Mouse (Mus musculus) frontal cortex, postnatal 10 days (tissue): ENCODE measurements around the gene Bri3.

Experiments used
- DNase-seq, 2 experiments: peaks; one replicate each; pipeline ENCODE4 v3.0.0; 2022; ENCODE audit warnings: low spot score in 2 of 2, mixed read lengths in 1 of 2

Gene Bri3

DNA sequence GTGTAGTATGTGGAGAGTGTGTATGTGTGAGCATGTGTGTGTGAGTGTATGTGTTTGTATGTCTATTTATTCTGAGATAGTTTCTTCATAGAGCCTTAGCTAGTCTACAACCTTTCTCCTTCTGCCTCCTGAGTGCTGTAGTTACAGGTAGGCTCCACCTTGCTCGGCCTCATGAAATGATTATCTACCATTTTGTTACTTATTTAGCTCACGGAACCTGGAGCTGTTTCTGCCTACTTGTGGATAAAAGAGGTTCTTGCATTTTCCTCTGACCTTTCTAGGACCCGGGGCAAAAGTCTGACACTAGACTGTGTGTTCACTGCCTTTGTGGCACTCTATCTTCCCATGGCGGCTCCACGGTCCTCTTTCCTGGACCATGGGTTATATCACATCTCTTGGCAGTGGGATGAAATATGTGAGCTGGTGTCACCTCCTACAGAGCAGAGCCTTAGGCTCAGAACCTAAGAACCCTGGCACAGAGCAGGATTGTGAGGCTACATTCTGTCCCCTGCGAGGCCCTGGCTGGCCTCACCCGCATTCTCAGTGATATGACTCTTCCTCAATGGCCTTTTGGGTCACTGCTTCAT, at the start of gene Bri3:
Gene Bri3 (plus strand): TSS at position 537 of the 587 bp plus-strand sequence.
- DNase-seq: no peak

DNA sequence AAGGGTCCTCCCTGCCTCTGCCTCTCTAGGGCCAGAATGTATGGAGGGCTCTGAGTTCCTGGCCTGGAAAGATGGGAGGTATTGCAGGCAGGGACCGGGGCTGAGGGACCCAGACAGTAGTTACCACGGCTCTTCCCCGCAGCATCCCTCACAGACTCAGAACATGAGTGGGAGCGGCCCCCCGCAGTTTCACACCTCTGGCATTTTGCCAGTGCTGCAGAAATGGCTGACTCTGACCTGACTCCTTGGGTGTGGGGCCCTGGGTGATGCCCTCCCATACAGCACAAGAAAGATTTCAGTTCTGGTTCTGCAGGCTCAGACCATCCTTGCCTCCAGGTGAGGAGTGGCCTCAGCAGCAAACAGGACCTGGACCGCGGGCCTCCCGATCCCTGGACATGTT, 48.7 kb upstream of the Bri3 start:
- no peak for DNase-seq

DNA sequence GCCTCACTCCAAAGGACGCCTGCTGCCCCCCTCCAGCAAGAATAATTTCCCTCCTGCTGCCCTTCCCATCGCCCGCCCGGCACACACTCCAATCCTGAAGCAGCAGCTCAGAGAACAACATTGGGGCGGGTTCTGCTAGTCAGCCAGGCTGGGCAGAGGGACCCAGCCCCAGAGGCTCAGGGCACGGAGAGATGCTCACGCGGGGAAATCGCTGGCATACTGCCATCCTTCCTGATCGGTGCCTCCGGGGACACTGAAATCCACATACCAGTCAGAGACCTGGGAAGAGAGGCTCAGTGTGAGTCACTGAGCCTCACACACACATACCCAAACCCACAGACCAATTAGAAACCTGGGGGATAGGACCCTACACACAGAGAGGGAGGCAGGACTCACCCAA, 43.6 kb upstream of the Bri3 start:
- no peak for DNase-seq

DNA sequence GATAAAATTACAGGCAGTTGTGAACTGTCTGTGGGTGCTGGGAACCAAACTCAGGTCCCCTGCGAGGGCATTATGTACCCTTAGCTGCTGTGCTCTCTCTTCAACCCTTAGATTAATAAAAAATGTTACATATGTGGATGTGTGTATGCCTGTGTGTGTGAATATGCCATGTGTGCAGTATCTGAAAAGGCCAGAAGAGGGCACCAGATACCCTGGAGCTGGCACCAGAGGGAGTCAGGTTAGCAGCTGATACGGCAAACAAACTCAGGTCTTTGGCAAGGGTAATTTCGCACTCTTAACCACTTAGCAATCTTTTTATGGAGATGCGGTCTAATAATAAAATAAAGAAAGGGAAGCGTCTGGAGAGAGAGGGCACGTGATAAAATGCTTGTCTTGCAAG, 41.8 kb upstream of the Bri3 start:
- no peak for DNase-seq

DNA sequence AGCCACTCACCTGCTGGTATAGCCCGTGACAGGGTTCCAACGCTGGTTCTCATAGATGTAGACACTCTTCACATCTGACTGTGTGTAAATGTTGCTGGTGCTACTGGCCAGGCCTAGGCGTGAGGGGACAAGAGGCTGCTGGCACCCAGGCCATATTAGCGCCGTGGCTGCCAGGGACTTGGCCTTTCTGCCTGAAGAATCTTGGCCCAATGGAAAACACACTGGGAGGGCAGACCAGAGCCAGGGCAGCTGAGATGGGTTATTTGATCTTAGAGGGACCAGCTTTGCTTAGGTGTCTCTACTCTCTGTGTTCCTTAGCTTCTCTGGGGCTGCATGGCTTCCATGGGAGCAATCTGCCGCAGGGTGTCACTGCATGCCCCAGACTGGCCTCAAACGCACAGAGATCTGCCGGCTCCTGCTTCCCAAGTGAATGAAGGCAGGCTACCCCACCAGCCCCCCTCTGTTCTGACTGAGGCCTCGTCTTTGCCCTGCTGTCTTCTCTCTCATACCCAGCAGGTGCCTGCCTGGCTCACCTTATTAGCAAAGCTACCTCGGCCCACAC, 40.8 kb upstream of the Bri3 start:
- DNase-seq: no peak

DNA sequence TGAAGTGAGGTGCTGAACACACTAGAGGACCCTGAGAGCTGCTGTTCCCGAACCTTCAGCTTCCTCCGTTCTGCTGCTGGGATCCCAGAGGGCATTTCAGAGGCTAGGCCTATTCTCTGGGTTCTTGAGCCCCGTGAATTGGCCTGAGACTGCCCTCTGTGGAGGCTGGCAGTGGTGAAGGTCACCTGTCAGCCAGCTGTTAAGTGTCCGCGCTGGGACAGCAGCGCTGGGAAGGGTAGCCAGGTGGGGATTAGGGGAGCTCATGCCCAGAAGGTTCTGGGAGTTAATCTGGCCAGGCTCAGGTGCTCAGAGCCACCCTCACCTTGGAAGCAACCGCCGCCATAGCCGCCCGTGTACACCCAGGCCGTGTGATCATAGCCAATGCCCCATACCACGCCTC, 39.9 kb upstream of the Bri3 start:
- no peak for DNase-seq

DNA sequence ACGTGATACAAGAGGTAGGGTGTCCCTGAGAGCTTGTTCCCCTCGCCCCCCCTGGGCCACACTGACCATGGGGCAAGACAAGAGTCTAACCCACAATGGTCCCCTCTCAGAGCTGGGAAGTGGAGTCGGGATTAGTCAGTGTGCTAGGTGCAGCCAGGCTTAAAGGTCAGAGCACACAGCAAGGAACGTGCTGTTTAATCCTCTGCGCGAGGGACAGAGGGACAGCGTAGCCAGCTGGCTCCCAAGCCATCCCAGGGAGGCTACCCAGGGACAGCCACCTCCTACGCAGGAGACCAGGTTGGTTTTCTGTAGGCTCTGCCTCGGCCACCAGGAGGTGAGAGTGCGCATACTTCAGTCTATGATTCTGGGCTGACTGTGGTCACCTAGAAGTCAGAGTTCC, 39.3 kb upstream of the Bri3 start:
- DNase-seq: no peak

DNA sequence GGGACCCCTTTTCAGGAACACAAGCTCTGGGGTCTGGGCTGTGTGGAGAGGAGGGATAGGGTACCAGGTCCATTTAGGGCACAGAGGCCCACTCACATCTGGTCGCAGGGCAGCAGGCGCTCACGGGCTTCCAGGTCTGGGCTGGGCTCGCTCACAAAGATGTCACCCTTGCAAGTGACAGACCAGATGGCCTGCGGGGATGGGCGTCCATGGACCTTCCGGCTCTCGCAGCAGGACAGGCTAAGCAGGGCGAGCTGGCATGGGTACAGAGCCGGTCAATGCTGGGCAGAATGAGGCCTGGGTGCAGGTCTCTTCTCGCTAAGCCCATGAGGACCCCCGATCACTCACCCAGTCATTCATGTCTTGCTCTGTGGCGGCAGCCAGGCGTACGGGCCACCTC, 38.2 kb upstream of the Bri3 start:
- DNase-seq: no peak

DNA sequence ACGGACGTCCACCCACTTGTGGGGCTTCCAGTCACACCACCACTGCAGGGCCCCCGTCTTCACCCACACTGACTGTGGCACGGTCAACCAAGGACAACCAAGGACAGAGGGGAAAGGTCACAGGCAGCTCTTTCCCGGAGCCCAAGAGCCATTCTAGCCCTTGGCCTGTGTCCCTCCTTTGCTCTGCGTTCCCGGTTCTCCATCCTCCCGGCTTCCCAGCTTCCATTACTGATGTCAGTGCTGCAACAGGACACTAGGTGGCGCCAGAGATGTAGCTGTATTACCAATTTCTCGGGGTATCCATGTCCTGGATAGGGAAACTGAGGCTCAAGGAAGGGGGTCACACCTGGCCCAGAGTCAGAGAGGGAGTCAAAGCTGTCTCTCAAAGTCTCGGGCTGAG, 36.8 kb upstream of the Bri3 start:
- no peak for DNase-seq

DNA sequence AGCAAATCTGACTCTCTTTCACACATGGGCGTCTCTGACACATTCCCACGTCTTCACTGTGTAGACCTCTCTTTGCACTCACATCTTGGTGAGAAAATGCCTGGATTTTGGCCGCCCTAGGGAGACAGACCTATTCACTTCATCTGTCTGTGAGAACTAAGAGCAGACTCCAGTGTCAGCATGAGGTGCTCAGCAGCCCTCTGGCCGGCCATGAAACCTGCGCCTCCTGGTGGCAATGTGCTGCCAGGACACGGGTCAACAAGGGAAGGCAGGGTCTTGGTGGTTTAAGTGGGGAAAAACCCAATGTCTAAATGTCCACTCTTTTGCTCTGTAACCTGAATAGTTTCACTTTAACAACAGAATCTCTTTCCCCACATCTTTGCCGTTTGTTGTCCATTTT, 29.8 kb upstream of the Bri3 start:
- no peak for DNase-seq

DNA sequence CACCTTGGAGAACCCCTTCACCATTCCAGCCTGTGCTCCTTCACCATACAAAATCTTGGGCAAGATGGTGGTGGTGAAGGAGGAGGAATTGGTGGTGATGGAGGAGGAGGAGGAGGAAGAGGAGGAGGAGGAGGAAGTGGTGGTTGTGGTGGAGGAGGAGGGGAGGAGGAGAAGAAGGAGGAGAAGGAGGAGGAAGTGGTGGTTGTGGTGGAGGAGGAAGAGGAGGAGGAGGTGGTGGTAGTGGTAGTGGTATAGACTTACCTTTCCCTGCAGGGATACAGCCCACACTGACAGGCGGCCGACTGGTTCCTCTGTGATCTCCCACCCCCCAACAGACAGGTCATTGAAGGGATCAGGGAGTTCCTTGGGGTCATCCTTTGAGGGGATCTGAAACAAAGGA, 28.2 kb upstream of the Bri3 start:
- no peak for DNase-seq

DNA sequence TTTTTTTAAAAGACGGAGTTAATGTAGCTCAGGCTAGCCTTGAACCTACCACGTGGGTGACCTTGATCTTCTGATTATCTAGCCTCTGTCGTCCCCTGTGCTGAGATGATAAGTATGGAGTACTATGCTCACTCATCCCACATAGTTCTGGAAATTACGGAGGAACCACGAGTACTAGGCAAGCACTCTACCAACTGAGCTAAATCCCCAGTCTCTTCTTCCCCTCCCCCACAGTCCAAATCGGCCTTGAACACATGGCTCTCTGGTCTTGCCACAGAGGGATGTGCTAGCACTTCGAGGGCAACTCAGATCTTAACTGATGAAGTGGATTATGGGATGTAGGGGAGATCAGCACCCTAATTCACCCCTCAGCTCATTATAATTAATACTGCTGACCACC, 26.2 kb upstream of the Bri3 start:
- DNase-seq: no peak

DNA sequence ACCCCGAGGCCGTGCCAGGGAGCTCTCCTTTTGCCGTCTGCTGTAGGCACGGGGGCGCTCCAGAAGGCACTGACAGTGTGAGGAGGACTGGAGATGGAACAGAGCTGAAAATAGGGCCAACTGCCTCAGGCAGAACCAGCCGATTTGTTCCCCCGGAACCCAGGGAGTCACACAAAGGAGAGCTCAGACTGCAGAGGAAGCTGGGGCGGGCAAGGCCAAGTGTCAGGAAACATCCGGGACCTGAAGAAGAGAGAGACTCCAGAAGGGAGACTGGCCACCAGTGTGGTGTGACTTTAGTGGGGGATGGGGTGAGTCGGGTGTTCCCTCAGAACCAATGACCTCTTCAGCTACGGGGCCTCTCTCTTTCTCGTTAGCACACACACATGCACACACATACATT, 24.9 kb upstream of the Bri3 start:
- DNase-seq: no peak

DNA sequence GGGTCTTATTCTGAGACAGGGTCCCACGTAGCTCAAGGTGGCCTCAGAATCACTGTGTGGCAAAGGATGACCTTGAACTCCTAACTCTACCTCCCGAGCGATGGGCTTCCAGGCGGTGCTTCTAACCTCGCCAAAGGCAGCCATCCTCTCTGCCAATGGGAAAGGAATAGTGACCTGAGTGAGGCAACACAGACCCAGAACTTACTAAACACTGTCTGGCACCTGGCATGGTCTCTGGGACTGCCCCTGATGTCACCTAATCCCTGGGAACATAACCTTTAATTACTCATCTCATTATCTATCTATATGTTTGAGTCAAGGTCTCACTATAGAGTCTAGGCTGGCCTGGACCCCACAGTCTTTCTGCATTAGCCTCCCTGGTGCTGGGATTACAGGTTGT, 24.3 kb upstream of the Bri3 start:
- no peak for DNase-seq

DNA sequence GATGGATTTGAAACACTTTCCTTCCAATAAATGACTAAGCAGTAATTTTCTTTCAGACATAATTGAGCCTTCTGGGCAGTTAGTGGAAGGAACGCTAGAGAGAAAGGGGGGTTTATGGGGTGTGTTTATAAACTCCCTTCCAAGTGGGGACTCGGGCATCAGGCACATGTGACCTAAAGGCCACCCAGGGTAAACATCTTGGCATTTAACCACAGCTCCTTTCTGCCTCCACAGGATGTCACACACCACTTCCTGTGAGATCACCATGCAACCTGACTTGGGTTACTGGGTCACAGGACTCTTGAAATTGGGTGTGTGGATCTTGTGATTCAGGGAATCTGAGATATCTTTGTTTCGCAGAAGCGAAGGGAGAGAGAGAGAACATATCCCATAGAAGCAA, 22.9 kb upstream of the Bri3 start:
- no peak for DNase-seq

DNA sequence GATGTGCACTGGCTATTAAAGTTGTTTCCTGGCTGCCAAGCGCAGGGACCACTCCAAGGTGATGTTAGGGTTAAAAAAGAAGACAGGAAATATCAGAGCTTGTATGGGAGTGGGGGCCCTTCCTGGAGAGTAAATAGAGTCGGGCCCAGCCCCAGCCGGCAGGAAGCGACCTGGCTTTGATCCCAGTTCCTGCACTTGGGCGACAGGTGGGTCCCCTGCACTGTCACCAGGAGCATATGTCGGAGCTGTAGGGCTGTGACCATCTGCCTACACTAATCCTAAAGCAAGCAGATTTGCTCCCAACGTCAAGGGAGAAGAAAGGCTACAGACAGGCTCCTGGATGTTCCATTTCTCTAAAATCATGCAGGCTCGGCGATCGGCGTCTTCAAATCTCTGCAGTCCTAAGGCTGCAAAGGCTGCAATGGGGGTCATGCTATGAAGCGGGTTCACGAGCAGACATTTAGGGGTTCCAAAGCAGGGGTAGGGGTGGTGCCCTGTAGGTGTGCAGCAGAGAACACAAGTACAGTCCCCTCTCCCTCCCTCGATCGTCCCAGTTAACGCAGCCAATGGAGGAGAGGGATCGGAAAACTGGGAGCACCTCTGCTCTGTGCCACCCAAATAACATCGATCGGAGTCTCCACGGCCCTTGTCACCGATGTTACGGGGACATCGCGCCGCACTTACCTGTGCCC, 21.3 kb upstream of the Bri3 start:
- DNase-seq: no peak

DNA sequence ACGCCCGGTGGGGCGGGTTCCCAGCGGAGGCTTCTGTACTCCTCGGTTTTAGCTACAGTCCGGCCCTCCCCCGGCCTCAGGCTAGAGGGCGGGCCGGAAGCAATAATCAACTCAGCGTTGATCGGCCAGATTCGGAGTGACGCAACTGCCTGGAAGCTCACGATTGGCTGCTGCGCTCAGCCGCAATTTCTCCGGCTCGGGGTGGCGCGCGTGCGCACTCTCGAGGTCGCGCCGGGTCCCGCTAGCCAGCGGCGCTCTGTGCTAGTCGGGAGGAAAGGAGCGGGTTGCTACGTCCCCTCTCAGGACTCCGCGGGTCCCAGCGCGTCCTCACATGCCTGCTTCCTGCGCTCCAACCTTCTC, 20.8 kb upstream of the Bri3 start, which contains the start of gene Tecpr1:
Gene Tecpr1 (minus strand): TSS at position 113 of the 360 bp plus-strand sequence.
- peak; percentile 89 to 94 for DNase-seq

DNA sequence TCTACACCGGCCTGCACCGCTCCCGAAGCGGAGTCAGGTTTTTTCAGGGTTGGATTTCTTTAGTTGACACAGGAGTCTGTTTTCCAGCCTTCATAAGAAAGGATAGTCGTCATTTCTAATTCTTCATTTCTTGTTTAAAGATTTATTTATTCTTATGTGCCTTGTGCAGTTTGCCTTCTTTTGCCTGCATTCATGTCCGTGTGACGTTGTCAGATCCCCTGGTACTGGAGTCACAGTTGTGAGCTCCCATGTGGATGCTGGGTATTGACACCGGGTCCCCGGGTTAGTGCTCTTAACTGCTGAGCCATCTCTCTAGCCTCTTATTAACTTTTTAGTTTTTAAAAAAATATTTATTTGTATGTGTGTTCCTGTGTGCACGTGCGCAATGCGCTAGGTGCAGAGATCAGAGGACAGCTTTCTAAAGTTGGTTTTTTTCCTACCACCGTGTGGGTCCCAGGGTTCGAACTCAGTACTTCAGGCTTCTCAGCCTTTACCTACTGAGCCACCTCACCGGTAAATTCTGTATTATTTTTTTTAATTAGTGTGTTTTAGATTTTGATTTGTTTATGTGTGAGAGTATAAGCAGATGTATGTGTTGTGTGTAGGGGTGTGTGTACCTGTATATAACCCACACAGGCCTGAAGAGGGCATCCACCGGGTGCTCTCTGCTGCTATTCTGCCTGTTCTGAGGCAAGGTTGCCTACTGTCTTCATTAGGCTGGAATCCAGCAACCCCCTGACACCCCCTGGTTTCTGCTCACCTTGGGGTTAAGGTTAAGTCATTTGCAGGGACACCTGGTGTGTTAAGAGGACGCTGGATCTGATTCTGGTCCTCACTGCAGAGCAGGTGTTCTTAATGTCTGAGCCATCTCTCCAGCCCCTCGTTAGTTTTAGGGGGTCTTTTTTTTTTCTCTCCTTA, 20.1 kb upstream of the Bri3 start:
- DNase-seq: no peak

DNA sequence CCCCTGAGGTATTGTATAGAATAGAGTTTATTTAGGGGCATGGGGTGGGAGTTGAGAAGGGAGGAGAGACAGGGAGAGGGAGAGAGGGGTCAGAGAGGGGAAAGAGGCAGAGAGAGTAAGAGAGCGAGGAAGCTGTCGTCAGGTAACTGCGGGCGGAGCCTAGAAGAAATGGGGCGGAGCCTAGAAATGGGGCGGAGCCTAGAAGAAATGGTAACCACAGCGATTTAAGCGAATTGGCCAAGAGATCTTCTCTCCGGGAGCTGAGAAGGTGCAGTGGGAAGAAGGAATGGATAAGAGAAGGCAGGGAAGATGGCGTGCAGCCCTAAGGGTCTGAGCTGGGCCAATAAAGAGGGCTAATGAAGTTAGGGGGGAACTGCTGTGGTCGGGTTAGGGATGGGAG, 18.0 kb upstream of the Bri3 start:
- no peak for DNase-seq

DNA sequence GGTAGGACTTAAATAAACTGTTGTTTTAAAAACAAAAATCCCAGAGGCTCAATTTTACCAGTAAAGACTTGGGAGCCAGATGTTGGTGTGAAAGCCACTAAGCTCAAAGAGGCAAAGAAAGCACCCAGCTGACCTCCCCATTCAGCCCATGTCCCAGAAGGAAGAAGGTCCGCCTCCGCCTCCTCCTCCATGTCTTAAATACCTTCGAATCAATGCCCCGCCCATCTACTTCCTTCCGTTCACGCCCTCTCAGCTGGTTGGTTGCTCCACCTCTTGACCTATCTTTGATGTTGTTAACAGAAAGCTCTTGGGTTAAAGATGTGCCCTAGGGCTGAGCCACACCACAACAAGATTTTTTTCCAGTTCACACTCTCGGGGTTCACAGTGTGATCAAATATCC, 14.0 kb upstream of the Bri3 start:
- no peak for DNase-seq

DNA sequence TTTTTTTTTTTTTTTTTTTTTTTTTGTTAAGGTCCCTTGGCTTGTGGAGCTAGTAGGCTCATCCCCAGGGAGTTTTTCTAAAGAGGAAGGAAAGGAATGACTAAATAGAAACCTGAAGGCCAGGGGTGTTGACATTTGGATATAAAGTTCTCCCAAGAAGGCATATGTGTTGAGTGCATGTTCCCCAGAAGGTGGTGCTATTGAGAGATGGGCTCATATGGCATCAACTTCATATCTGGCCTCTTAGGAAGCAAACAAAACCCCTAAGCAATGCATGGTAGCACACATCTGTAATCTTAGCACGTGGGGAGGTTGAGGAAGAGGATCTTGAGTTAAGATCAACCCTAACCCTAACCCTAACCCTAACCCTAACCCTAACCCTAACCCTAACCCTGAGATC, 12.8 kb upstream of the Bri3 start:
- DNase-seq: no peak

DNA sequence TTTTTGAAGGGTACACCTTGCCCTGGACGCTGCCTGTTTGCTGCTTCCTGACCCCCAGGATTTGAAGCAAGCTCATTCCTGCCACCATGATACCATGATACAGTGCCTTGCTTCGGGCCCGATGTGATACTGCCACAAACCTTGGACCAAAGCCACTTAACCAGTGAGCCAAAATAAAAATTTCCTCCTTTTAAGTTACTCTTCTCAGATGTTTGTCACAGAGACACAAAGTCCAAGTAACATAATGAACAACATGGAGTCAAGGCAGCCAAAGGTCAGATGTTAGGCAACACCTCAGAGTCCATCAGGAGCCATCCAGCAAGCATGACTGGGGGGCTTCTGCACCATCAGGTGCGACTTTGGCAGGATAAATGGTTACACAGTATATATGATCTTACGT, 11.7 kb upstream of the Bri3 start:
- DNase-seq: no peak

DNA sequence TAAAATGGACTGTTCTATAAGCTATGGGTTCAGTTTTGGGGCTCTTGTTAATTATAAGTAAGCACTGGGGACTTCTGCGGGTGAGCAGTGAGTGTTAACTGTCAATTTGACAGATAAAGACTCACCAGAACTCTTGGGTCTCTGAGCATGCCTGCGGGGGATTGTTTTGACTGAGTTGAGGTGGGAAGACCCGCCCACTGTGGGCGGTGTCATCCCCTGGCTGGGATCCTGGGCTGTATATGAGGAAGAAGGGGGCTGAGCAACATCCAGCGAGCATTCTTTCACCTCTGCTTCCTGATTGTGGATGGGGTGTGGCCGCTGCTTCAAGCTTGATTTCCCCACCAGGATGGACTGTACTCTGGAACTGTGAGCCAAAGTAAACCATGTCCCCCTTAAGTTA, 10.0 kb upstream of the Bri3 start:
- DNase-seq: no peak
